Mouse (Mus musculus) layer of hippocampus, adult 18-20 months (tissue): ENCODE results near the gene Nkiras1. TPM values are rescaled to one million over a fixed set of nuclear protein-coding genes. Genes with fewer than 3 reads are reported as not detected.

Experiments used
- DNase-seq, 2 experiments: peaks; one replicate each; pipeline ENCODE4 v3.0.0; 2022; ENCODE audit warnings: low spot score in 2 of 2
- total RNA-seq, 2 experiments: library from RNA; stranded (reverse); gene quantifications; 2 replicates each; pipeline ENCODE4 v1.2.3; 2021

Nkiras1 gene
- total RNA-seq, 2 experiments from 2014 or later: 84.1 to 84.5 TPM

DNA sequence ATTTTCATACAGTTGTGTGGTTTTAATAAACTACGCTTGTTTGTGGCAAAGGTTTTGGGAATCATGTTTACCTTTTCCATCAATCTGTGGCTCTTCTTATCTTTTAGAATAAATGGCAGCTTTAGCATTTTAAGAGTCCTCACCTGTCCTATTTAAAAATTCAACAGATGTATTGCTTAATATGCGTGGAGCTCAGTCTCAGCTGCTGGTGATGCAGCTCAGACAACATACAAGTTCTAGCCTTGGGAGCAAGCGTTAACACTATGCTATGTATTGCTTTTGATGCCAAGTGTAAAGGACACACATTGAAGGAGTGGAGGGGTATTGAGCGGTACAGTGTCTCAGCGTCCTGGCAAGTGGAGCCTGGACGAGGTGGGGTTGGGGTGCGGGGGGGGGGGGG lies 730 bp downstream of the Nkiras1 start:
- no peak for DNase-seq

DNA sequence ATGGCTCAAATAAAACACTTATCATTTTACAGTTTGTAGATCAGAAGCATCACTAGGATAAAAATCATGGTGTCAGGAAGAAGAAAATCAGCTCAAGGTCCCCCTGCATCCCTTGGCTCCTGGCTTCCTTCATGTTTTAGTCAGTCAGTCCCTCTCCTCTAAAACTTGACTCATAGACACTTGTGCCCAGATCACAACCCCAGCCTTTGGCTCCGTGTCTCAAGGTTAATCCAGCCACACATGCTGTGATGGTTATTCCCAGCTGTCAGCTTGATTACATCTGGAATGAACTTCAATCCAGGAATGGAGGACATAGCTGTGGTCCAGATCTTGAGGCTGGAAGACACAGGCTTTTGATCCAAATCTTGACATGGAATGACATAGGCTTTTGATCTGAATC lies 3.6 kb downstream of the Nkiras1 start:
- no peak for DNase-seq

DNA sequence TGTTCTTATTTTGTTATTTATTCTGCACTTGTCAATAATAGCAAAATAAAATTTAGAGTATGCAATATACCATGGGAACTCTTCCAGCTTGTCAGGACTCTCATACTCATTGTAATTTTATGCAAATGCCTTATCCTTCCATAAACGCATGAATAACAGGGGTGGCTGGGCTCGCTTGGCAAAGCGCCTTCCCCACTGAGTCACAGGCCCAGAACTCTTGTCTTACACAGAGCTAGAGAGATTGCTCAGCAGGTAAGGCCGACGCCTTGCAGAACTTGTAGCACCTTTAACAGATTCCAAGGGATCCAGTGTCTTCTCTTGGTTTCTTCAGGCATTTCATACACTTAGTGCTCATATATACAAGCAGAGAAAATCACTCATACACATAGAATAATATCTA lies 9.4 kb downstream of the Nkiras1 start:
- DNase-seq: peak in 1 of 2 experiments; percentile 41

DNA sequence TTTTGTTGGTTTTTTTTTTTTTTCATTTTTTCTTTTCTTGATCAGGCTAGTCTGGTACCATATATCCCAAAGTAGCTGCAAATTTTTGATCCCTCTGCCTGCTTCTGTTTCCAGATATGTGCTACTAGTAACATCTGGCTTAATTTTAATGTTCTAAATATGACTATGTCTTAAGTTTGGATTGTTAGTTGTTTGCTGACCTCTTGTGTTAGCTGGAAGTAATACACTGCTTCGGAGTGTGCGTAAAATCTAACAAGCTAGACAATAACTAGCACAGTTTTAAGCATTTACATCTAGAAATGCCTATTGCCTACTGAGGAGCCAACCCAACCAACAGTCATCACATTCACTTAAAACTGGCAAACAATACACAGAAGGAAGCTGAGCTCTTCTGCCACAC lies 13.6 kb downstream of the Nkiras1 start:
- DNase-seq: peak in 1 of 2 experiments; percentile 65

DNA sequence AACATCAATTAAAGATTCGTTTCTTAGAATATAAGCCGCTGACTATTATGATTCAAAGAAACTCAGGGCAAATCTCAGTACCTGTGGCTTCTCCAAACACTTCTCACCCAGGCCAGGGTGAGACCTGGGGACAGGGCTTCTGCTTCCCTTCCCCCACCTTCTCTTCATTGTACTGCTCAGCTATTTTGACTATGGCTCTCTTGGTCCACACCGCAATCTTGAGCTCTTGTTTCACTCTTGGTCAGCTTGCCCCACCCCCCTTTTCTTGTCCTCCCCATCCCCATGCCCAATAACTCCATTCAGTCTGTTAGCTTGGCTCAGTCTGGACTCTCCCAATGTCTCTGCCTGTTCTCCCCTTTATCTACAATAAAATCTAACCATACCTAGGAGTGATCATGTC lies 14.5 kb downstream of the Nkiras1 start:
- no peak for DNase-seq

DNA sequence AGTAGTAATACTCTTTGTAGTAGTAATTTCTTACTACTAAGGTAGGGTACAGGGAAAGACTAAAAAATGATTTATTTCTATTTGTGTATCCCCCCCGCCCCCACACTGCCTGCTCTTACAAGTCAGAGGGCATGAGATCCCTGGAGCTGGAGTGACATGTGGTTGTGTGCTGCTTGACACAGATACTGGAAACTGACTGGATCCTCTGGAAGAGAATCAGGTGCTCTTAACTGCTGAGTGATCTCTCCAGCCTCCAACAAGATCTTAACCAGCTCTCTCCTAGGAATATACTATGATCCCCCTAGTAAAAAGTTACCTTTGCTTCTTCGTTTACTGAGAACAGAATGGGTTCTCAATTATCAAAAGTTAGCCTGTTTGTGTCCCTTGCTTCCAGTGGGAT lies 15.5 kb downstream of the Nkiras1 start:
- DNase-seq: no peak

DNA sequence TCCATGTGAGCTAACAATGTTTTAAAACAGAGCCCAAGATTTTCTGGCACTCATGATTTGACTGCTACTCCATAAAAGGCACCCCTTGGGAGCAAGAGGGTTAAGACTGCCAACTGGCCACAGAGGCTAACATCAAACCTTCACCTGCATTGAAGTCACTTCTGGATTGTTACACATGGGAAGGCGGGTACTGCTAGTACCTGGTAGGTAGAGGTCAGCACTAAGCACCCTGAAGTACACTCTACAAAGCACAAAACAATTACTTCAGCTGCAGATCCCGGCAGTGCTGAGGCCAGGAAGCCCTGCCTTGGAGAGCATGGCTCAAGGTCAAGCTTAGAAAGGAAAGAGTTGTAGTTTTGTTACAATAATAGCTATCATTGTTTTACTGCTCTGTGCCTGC lies 16.5 kb downstream of the Nkiras1 start:
- DNase-seq: no peak

DNA sequence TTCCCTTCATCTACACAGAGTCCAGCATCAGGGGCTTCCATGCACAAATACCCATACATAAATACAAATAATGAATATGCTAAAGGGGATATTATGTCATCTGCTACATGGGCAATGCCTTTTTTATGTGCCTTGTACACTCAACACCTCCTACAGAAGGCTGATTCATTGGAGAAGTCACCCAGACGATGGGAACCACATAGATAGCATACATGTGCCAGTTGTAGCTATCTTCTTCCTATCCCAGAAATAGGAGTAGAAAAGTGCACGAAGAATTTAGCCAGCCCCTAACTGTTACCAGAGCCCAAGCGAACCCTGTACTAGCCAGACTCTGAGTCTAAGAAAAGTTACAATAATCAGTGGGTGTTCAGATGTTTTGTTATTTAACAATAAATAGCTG lies 21.2 kb downstream of the Nkiras1 start:
- no peak for DNase-seq

DNA sequence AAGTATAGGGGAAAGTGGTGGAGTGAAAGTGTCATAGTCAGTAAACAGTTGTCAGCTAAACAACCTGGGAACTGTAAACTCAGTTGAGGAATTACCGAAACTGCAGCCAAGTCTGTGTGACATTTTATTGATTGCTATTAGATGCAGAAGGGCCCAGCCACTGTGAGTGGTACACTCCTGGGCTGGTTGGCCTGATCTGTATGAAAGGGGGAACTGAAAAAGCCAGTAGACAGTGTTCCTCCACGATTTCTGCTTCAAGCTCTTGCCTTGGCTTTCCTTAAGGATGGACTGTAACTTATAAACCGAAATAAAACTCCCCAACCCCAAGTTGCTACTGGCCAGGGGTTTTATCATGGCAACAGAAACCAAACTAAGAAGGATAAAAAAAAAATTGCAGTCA lies 21.6 kb downstream of the Nkiras1 start:
- DNase-seq: no peak

DNA sequence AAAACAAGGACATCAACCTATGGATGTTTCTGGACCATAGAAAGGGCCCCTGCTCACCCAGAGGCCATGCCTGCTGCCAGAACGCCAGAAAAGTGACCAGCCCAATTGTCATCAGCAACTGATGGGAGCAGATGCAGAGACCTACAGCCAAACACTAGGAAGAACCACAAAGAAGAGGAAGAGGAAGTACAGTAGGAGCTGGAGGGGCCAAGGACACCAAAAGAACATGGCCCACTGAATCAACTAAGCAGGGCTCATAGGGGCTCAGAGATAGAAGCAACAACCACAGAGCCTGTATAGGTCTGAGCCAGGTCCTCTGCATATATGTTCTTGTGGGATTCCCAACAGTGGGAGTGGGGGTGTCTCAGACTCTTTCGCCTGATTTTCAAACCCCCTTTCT lies 26.5 kb downstream of the Nkiras1 start:
- DNase-seq: no peak

DNA sequence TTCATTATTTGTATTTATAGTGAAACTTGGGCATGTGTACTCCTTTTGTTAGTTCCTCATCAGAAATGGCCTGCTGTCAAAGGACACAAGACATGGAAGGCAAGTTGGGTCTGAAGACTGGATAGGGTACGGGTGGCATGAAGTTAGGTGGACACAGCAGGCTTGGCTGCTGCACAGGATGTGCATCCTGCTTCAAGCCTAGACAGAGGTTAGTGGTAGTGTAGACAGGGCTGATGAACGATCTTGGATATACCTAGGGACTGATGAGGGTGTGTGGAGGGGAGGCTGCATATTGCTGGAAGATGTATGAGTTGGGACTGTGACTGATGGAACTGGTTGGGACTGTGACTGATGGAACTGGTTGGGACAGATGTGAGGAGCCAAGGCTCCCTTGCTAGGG lies 27.9 kb downstream of the Nkiras1 start:
- no peak for DNase-seq

DNA sequence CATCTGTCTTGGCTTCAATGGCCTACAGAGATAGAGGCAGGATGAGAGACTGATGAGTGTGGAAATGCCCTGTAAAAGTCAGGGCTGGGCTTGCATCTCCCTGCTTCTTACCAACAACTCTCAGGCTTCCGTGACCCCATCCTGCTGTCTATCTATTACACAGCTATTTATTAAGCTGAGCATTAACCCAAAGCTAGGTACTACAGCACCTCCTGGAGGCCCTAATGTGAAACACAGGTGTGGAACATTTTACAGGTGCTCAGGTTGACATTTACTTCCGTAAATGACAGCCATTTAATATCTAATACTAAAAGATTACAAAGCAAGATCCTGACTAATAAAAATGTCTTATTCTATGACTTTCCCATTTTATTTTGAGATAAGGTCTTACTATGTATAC lies 29.7 kb downstream of the Nkiras1 start:
- DNase-seq: no peak

DNA sequence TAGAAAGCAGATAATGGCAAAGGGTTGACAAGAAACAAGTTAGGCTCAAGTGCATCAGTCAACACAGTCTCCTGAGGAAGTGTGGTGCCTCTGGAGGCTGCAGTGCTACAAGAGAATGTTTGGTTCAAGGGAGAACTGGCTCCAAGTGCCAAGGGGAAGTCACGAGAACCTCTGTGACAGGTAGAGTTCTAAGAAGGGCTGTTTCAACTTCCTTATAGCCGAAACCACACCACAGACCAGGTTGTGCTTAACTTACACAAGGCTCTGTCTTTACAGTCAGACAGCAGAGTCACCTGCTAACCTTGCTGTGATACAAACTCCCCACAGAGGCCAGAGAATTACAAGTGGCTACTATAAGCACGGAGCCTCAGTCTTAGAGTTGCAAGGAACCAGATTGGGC lies 30.7 kb downstream of the Nkiras1 start:
- no peak for DNase-seq

DNA sequence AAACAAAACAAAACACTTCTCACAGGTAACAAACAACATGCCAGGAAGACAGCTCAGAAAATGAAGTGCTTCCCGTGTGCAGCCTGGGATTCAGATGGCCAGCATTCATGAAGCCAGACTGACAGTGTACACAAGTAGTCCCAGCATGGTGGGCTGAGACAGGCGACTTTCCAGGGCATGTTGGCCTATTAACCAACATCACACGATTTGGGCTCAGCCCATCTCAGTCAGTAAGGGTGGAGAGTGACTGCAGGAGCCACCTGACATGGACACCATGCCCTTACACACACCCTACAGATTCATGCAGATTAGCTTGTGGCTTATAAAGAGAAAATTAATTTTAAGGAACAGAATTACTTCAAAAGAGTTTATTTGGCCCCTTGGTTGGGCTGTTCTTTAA lies 31.8 kb downstream of the Nkiras1 start:
- DNase-seq: no peak

DNA sequence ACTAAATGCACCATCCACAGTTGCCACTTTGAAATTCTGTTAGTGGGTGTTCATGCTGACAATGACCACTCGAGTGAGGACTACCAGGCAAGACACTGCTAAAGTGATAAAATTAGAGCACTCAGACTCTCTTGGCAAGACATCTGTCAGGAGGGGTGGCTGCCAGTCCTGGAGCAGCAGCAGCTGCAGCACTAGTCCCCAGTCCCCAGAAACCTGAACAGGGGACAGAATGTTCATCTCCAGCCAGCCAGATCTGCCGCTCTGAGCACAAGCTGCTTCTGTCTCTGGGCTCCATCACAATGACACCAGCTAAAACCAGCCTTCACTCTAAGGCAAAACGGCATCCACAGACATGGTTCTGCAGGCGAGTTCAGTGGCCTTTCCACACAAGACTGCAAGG lies 32.3 kb downstream of the Nkiras1 start:
- peak; percentile 47 to 66 for DNase-seq

DNA sequence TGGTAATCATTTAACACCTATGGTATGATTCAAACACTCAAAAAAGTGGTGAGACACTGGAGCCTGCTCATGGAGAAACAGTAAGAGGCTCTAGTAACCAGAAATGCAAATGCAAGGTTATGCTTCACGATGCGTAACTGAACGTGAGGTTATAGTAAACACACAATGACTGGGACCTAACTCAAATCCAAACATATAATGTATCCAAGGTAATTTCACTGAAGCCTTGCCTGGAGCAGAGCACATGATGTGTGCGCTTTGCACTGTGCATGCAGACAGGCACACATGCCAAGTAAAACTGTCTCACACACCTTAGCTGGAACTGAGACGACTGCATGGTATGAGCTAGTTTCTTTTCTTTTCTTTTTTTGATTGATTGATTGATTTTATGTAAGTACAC lies 33.2 kb downstream of the Nkiras1 start:
- no peak for DNase-seq

DNA sequence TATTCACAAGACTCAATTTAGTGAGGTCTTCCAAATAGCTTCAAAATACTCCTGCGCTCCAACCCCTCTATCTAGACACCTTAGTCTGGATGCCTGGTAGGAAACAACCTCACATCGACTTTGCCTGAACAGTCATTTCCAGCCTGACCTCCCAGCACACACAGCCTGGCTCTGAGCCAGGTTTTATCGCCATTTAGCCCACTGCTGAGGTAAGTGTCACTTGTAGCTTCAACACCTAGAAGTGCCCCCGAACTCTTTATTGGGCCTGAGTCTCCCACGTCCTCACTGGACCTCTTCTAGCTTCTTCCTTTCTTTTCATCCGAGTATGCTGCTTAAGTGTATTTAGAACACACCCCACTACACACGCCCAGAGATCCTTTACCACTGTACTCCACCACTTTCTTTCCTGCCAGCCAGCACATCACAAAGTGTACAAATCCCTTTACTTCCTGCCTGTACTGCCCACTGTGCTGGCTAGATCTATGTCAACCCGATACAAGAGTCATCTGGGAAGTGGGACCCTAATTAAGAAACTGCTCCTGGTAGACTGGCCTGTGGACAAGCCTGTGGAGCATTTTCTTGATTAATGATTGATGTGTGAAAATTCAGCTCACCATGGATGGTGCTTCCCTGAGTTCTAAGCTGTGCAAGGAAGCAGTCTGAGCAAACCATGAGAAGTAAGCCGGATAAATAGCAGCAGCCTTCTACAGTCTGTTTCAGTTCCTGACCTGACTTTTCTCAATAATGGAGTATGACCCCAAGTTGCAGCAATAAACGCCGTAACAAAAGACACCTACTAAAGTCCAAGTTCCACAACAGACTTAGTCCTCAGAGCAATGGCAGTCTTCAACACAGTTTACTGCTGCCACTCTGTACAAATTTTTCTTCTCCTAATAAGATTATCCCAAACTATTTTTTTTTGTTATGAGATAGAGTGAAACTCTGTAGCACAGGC lies 46.8 kb downstream of the Nkiras1 start:
- DNase-seq: no peak

DNA sequence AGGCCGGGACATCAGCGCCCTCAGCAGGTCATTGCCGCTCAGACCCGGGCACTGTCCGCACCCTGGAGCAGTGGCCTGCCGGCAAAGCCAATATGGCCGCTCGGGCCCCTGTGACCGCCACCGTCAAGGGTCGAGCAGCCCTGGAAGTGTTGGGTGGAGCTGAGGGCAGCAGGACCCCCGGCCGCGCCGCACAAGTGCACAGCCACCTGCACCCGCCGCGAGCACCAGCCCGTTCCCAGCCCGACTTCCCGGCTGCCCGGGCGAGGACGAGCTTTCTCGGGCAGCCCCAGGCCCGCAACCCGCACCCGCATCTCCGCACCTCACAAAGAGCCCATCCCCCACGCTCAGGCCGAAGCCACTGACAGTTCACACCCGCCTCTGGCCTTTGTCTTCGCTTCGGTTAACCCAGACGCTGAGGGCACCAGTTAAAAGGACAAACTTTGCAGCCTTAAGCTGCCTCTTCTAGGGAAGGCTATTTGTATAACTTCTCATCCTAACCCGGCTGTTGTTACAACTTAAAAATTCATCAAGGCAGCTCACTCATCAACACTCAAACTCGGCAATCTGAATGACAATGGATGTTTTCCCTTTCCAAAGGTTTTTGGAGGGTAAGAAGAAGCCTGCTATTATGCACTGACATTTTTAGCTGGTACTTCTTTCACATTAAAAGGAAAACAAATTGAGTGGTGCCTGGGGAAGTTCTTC lies 56.2 kb downstream of the Nkiras1 start:
- peak in 1 of 2 experiments; percentile 22 for DNase-seq

DNA sequence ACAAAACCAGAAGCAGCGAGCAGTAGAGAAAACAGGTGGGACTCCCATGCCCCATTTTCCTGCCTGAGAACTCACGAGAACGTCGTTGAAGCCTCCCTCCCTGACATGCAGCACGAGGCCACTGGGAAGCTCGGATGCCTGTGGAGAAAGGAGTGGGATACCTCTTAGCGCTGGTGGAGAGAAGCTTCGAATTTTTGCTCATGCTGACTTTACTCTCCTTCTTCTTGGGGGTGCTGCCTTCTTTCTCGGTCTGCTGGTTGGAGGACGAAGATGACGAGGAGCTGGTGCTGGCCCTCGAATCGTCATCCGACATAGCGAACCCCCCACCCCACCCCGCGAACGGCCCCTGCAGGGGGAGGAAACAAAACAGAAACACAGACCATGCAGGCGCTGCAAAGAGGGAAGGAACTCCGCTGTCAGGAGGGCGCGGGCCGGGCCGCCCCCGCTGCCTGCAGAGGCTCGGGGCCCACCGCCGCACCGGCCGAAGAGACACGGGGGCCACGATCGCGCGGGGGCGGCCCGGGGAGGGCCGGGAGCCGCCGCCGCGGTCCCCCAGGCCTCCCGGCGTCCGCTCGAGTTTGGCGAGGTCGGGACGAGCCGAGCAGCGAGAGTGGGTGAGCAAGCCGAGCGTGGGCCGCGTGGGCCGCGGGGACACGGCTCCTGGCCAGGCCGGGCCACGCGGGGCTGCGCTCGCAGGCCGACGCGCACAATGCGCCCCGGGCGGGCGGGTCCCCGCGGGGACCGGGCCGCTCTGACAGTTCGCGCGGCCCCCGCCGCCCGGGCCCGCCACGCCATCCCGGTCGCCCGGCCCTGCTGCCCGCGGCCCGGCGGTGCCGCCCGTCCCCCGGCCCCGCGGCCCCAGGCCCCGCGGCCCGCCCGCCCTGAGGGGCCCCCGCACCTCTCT lies 60.1 kb downstream of the Nkiras1 start:
- DNase-seq: peak; percentile 7 to 32

DNA sequence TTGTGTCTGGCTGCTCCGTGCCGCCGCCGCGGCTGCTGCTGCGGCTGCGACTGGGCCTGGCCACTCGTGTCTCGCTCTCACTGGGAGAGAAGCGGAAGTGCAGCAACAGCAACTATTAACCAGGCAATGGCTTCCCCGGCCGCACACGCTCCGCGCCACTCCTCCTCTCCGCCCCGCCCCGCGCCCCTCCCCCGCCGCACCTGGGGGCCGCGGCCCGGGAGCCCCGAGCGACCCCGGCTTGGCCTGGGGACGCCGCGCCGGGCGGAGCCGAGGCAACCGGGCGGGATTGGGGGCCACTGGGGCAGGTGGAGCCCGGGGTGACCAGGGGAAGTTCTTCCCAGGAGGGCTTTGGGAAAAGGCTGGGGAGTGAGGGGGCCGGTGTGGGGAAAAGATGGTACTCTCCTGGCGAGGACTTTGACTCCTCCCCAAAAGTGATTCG lies 60.8 kb downstream of the Nkiras1 start, which contains the start of gene Ube2e1:
TSS of gene Ube2e1 (minus strand) at position 167 of the 439 bp plus-strand sequence.
- peak; percentile 56 to 78 for DNase-seq
